Mouse (Mus musculus) embryo, embryonic 10.5 days (tissue): ENCODE measurements around the gene Olfr1033.
A peak's percentile ranks its signal among the peaks of the same experiment; 100 is the strongest.
"Not testable (repeated sequence)": the region's sequence is repeated elsewhere in the genome, so short reads cannot be mapped to it uniquely, and the experiment has no call there.

Experiments used
- DNase-seq: peaks from one replicate; pipeline ENCODE4 v3.0.0-alpha.2; 2015; ENCODE audit warnings: low spot score

The Olfr1033 gene

GRCm38 (mm10) chr2:86020406-86020805 is at the start of gene Olfr1033:
TSS of gene Olfr1033 (plus strand) at chr2:86020633.
- DNase-seq: peak; percentile 50

GRCm38 (mm10) chr2:85973595-85973994 is 46.8 kb upstream of the Olfr1033 start, which contains the start of gene Olfr1029:
TSS of gene Olfr1029 (plus strand) at chr2:85973895.
- no peak for DNase-seq

DNA sequence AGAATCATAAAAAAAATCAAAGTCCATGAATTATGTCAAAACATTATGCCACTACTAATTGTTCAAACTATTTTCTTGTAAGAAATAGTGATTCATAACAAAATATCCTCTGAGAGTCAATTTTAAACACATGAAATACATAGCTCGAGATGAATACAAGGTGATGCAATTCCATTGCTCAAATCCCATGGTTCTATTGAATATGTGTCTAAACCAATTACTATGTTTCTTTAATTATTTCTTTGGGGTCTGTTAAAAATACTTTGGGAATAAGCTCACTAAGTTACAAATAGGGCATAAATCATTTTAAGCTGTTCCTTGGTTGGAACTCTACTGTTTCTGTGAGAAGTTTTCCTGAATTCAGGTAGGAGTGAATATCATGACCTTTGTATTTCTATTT is 41.5 kb upstream of the Olfr1033 start, which contains the start of gene Olfr1030:
Gene Olfr1030, plus strand, starts transcription at position 301 of the 400 bp plus-strand sequence.
- no peak for DNase-seq

GRCm38 (mm10) chr2:85990004-85990403 is 30.4 kb upstream of the Olfr1033 start, which contains the start of gene Olfr1031:
TSS of gene Olfr1031 (plus strand) at chr2:85990304.
- DNase-seq: no peak

DNA sequence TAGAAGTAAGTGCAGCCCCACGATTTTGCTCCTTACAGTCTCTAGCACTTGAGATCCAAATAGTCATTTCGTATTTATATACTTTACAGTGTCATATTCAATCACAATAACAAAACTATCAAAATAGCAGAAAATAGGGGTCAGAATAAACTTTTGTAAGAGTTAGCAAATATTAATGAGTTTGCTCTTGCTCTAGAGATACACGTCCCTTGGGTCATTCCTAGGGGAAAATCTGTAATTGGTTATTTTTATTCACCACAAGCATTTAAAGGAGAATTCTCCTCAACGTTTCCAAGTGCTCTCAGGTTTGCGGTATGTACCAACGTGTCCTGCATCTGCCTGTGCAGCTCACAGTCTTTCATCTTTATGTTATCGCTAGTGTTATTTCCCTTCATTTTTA is 15.2 kb upstream of the Olfr1033 start, which contains the start of gene Olfr1032:
Gene Olfr1032, plus strand, starts transcription at position 301 of the 400 bp plus-strand sequence.
- no peak for DNase-seq

DNA sequence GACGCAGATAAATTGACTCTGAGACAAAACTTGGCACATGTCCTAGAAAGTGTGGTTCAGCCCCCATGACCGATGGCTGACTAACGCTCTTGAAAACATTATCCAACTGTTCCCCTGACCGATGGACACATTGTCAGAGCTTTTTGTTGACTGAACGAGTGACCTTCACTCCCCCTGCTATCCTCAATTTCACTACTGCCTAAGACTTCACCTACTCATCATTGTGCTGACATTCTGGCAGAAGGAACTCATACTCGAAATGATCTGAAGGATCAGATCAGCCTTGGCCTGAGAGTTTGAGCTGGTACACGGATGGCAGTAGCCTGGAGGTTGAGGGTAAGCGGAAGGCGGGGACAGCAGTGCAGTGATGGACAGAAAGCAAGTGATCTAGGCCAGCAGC is 1.1 kb downstream of the Olfr1033 start:
- not testable (repeated sequence) for DNase-seq

DNA sequence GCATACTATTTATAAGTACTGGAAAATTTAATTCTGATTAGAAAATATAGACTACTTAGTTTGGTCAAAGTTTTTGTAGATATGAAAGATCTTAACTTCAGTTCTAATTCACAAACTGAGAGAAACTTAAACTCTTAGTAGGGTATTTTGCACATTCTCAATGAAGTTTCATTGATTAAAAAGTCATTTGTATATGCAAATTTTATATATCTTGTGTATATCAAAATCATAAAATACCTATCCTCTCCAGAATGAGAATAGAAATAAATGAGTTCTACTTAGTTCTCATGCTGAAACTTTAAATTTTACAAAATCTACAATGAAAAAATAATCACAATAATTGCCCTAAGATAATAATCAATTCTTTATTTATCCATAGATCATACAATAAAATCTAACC is 25.1 kb downstream of the Olfr1033 start, which contains the start of gene Olfr1034:
Gene Olfr1034, plus strand, starts transcription at position 301 of the 400 bp plus-strand sequence.
- no peak for DNase-seq

DNA sequence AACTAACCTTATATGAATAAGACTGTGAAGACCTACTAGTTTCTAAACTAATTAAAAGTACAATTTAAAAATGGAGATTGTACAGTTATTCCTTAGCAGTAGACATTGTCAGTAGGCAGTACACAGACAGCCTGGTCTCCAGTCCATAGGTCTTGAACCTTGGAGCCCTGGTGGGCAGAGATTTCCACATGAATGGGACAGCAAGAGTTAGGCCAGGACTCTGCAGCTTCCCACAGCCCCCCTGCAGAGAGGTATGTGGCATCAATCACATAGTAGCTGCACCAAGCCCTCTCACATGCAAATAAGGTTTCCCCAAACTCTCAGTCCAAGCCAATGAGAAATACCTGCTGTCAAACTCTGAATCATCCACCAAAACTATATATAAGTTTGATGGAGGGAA is 30.3 kb downstream of the Olfr1033 start:
- not testable (repeated sequence) for DNase-seq

GRCm38 (mm10) chr2:86063766-86064165 is 43.3 kb downstream of the Olfr1033 start:
- DNase-seq: not testable (repeated sequence)

GRCm38 (mm10) chr2:86070189-86070588 is 49.8 kb downstream of the Olfr1033 start:
- no peak for DNase-seq

DNA sequence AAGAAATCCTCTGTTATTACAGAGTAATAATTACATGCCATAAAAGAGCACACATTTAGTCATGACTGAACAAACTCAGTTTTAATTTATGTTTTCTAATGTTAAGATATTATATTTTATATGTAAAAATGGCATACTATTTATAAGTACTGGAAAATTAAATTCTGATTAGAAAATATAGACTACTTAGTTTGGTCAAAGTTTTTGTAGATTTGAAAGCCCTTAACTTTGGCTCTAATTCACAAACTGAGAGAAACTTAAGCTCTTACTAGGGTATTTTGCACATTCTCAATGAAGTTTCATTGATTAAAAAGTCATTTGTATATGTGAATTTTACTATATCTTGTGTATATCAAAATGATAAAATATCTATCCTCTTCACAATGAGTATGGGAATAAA is 53.3 kb downstream of the Olfr1033 start, which contains the start of gene Olfr1036:
Gene Olfr1036, plus strand, starts transcription at position 301 of the 400 bp plus-strand sequence.
- not testable (repeated sequence) for DNase-seq

- not testable (repeated sequence) for DNase-seq
Measured at GRCm38 (mm10) chr2:86080478-86080877, 60.0 kb downstream of the Olfr1033 start.

- no peak for DNase-seq
Measured at GRCm38 (mm10) chr2:86087285-86087684, 66.9 kb downstream of the Olfr1033 start, which contains the start of gene Olfr1037. TSS of gene Olfr1037 (minus strand) at chr2:86087385.
